Mouse (Mus musculus) kidney, adult 2 months (tissue): ENCODE results near the gene Rack1.

Source experiments
- CTCF ChIP-seq: fragments of 200-500 bp; conservative IDR thresholded peaks from 2 replicates; pipeline ENCODE4 v1.5.1; 2011; ENCODE audit warnings: low read depth, mild to moderate bottlenecking, control low read depth, low read length, moderate library complexity, mixed read lengths; ENCODE audit not compliant: insufficient read depth, insufficient read length
- POLR2A ChIP-seq: fragments of 200-500 bp; IDR thresholded peaks from one replicate; pipeline ENCODE4 v1.6.1; 2011; ENCODE audit warnings: low read depth, low read length, control low read depth

GRCm38 (mm10) chr11:48806856-48807562 lies 6.9 kb downstream of the Rack1 start:
- TF ChIP-seq POLR2A, result no peak
- TF ChIP-seq CTCF, result no peak
